Mouse (Mus musculus): ENCODE results near the gene Gm4858.

- no peak for TF ChIP-seq POLR2A (IDR thresholded peaks at IDR 0.05; ENCODE audit: control insufficient read depth, extremely low read depth, insufficient read depth, low read length, poor library complexity)
- TF ChIP-seq CTCF (IDR thresholded peaks at IDR 0.05; ENCODE audit: borderline replicate concordance, control insufficient read depth, extremely low read depth, insufficient read depth, low read length, poor library complexity): no peak
Observed at GRCm38 (mm10) chr3:93023411-93024184, 45.0 kb upstream of the Gm4858 start.
